Mouse (Mus musculus) heart, embryonic 15.5 days (tissue): Measurements from ENCODE around the gene Fam19a4. TPM values are rescaled to one million over a fixed set of nuclear protein-coding genes. Genes with fewer than 3 reads are reported as not detected.
"Not testable (repeated sequence)": the region's sequence is repeated elsewhere in the genome, so short reads cannot be mapped to it uniquely, and the experiment has no call there.

Experiments
- ATAC-seq: fragments of 200-750 bp; cut with Nextera tagmentation; replicated peaks from 2 replicates; pipeline ENCODE4 v1.8.0; 2017; ENCODE audit warnings: low read depth, moderate TSS enrichment; ENCODE audit not compliant: insufficient number of reproducible peaks, insufficient read depth, low FRiP score
- H3K27ac ChIP-seq: fragments of 300-500 bp; sonication (generic); 2 replicates; pipeline ENCODE4 v1.5.1; 2015; ENCODE audit warnings: mild to moderate bottlenecking, inconsistent platforms
- H3K27me3 ChIP-seq: fragments of 300-500 bp; sonication (generic); 2 replicates; pipeline ENCODE4 v1.6.1; 2015; ENCODE audit warnings: inconsistent platforms
- H3K36me3 ChIP-seq: fragments of 300-500 bp; sonication (generic); 2 replicates; pipeline ENCODE4 v1.6.1; 2015; ENCODE audit warnings: mild to moderate bottlenecking, inconsistent platforms
- H3K4me1 ChIP-seq: fragments of 300-500 bp; sonication (generic); replicated peaks from 2 replicates; pipeline ENCODE4 v1.6.1; 2015; ENCODE audit warnings: inconsistent platforms
- H3K4me2 ChIP-seq: fragments of 300-500 bp; sonication (generic); 2 replicates; pipeline ENCODE4 v1.6.1; 2015; ENCODE audit warnings: inconsistent platforms, mild to moderate bottlenecking, moderate library complexity
- H3K4me3 ChIP-seq: fragments of 300-500 bp; sonication (generic); 2 replicates; pipeline ENCODE4 v1.5.1; 2015; ENCODE audit warnings: mild to moderate bottlenecking, inconsistent platforms
- H3K9ac ChIP-seq: fragments of 300-500 bp; sonication (generic); 2 replicates; pipeline ENCODE4 v1.6.1; 2015; ENCODE audit warnings: mild to moderate bottlenecking, inconsistent platforms
- H3K9me3 ChIP-seq: fragments of 300-500 bp; sonication (generic); replicated peaks from 2 replicates; pipeline ENCODE4 v1.6.1; 2016; ENCODE audit warnings: inconsistent platforms
- WGBS: fragments of 180-500 bp; shearing (Covaris S2); methylation state at CpG from one replicate; pipeline ENCODE4 v1.1.7; 2015; ENCODE audit warnings: mixed read lengths; 5-methylcytosine and 5-hydroxymethylcytosine counted together
- polyA plus RNA-seq: library from polyadenylated mRNA; unstranded; fragments of >200 nt; fragmentation: Nextera tagmentation; extraction: Ambion mirVana; gene quantifications from 2 replicates; pipeline ENCODE4 v1.2.1, GENCODE M21; 2015

Fam19a4 gene
- polyA plus RNA-seq, 1 experiment from 2014 or later: 0.10 TPM

- Histone ChIP-seq H3K4me3 (no peak overlapping the region), H3K27me3 (no peaks in the 10 kb centered on the region), H3K4me1 (no peaks in the 10 kb centered on the region), H3K36me3 (no peaks in the 10 kb centered on the region), H3K4me2 (no peak overlapping the region), H3K27ac (no peak overlapping the region), H3K9me3 (no peaks in the 10 kb centered on the region), H3K9ac (no peak overlapping the region)
- 51% methylated on average over 1 of the region's 1 CpGs for WGBS
- ATAC-seq: no peak
Measured at GRCm38 (mm10) chr6:96935776-96936175, 124.4 kb downstream of the Fam19a4 start.

- Histone ChIP-seq H3K9me3 (no peaks in the 10 kb centered on the region), H3K27ac (no peak overlapping the region), H3K27me3 (no peaks in the 10 kb centered on the region), H3K4me1 (no peaks in the 10 kb centered on the region), H3K9ac (no peak overlapping the region), H3K4me2 (no peak overlapping the region), H3K36me3 (no peaks in the 10 kb centered on the region), H3K4me3 (no peak overlapping the region)
- no peak for ATAC-seq
- 55% methylated on average over 8 of the region's 8 CpGs for WGBS
Measured at GRCm38 (mm10) chr6:96909061-96909480, 151.1 kb downstream of the Fam19a4 start.

- not testable (repeated sequence) for H3K27ac ChIP-seq, H3K4me1 ChIP-seq, H3K4me2 ChIP-seq, ATAC-seq, H3K27me3 ChIP-seq, H3K9ac ChIP-seq, H3K36me3 ChIP-seq, H3K4me3 ChIP-seq, H3K9me3 ChIP-seq
- 89% methylated on average over 17 of the region's 18 CpGs for WGBS
Measured at GRCm38 (mm10) chr6:96877105-96877504, 183.1 kb downstream of the Fam19a4 start.

GRCm38 (mm10) chr6:96876651-96877050 lies 183.6 kb downstream of the Fam19a4 start:
- not testable (repeated sequence) for H3K9ac ChIP-seq, H3K36me3 ChIP-seq, H3K4me2 ChIP-seq, ATAC-seq, H3K27ac ChIP-seq, H3K4me3 ChIP-seq, H3K4me1 ChIP-seq, H3K9me3 ChIP-seq, H3K27me3 ChIP-seq
- WGBS: 85% methylated on average over 13 of the region's 13 CpGs

GRCm38 (mm10) chr6:96853065-96853464 lies 207.1 kb downstream of the Fam19a4 start:
- Histone ChIP-seq H3K9ac (no peak overlapping the region), H3K4me1 (no peaks in the 10 kb centered on the region), H3K4me3 (no peak overlapping the region), H3K36me3 (no peaks in the 10 kb centered on the region), H3K9me3 (no peaks in the 10 kb centered on the region), H3K4me2 (no peak overlapping the region), H3K27me3 (no peaks in the 10 kb centered on the region), H3K27ac (no peak overlapping the region)
- no peak for ATAC-seq
- 62% methylated on average over 7 of the region's 7 CpGs for WGBS

- no peak for ATAC-seq
- Histone ChIP-seq H3K36me3 (no peaks in the 10 kb centered on the region), H3K9me3 (no peaks in the 10 kb centered on the region), H3K4me1 (no peaks in the 10 kb centered on the region), H3K4me3 (no peak overlapping the region), H3K27ac (no peak overlapping the region), H3K4me2 (no peak overlapping the region), H3K27me3 (no peaks in the 10 kb centered on the region), H3K9ac (no peak overlapping the region)
- WGBS: 53% methylated on average over 1 of the region's 1 CpGs
Measured at GRCm38 (mm10) chr6:96843944-96844343, 216.3 kb downstream of the Fam19a4 start.

- H3K9me3 ChIP-seq: no peaks in the 10 kb centered on the region
Measured at GRCm38 (mm10) chr6:96840634-96841033, 219.6 kb downstream of the Fam19a4 start.

GRCm38 (mm10) chr6:96826626-96827025 lies 233.6 kb downstream of the Fam19a4 start:
- ATAC-seq: no peak

More at GRCm38 (mm10) chr6:96840634-96841033, 219.6 kb downstream of the Fam19a4 start:
- Histone ChIP-seq H3K4me1 (no peaks in the 10 kb centered on the region), H3K9ac (no peak overlapping the region), H3K4me3 (no peak overlapping the region), H3K36me3 (no peaks in the 10 kb centered on the region), H3K27ac (no peak overlapping the region), H3K4me2 (no peak overlapping the region), H3K27me3 (no peaks in the 10 kb centered on the region)
- WGBS: 50% methylated on average over 3 of the region's 3 CpGs
- ATAC-seq: no peak

GRCm38 (mm10) chr6:96802981-96803380 lies 257.2 kb downstream of the Fam19a4 start:
- no peaks in the 10 kb centered on the region for H3K36me3 ChIP-seq
- H3K9me3 ChIP-seq: no peaks in the 10 kb centered on the region
- H3K27ac ChIP-seq: no peak overlapping the region
- H3K27me3 ChIP-seq: no peaks in the 10 kb centered on the region
- no peak overlapping the region for H3K4me2 ChIP-seq
- H3K4me3 ChIP-seq: no peak overlapping the region
- no peaks in the 10 kb centered on the region for H3K4me1 ChIP-seq
- no peak for ATAC-seq
- no peak overlapping the region for H3K9ac ChIP-seq
- 25% methylated on average over 3 of the region's 3 CpGs for WGBS

More at GRCm38 (mm10) chr6:96826626-96827025, 233.6 kb downstream of the Fam19a4 start:
- Histone ChIP-seq H3K27me3 (no peaks in the 10 kb centered on the region), H3K4me2 (no peak overlapping the region), H3K36me3 (no peaks in the 10 kb centered on the region), H3K27ac (no peak overlapping the region), H3K9ac (no peak overlapping the region), H3K4me1 (no peaks in the 10 kb centered on the region), H3K4me3 (no peak overlapping the region), H3K9me3 (no peaks in the 10 kb centered on the region)
- WGBS: 59% methylated on average over 3 of the region's 3 CpGs

GRCm38 (mm10) chr6:96798746-96799145 lies 261.5 kb downstream of the Fam19a4 start:
- no peak for ATAC-seq
- Histone ChIP-seq H3K4me1 (no peaks in the 10 kb centered on the region), H3K36me3 (no peaks in the 10 kb centered on the region), H3K4me3 (no peak overlapping the region), H3K9me3 (no peaks in the 10 kb centered on the region), H3K4me2 (no peak overlapping the region), H3K27me3 (no peaks in the 10 kb centered on the region), H3K9ac (no peak overlapping the region), H3K27ac (no peak overlapping the region)
- WGBS: 80% methylated on average over 1 of the region's 1 CpGs

- no peak overlapping the region for H3K4me3 ChIP-seq
- no peak overlapping the region for H3K27ac ChIP-seq
- no peaks in the 10 kb centered on the region for H3K4me1 ChIP-seq
- no peaks in the 10 kb centered on the region for H3K9me3 ChIP-seq
- H3K4me2 ChIP-seq: no peak overlapping the region
- 54% methylated on average over 4 of the region's 4 CpGs for WGBS
- H3K27me3 ChIP-seq: no peaks in the 10 kb centered on the region
- no peak for ATAC-seq
- no peaks in the 10 kb centered on the region for H3K36me3 ChIP-seq
- no peak overlapping the region for H3K9ac ChIP-seq
Measured at GRCm38 (mm10) chr6:96797451-96797850, 262.8 kb downstream of the Fam19a4 start.
